Mouse (Mus musculus) E14TG2a.4 (cell line): ENCODE results near the gene S100a11.

Experiments used
- H3K27me3 ChIP-seq: 2 replicates; pipeline ENCODE4 v1.6.1; 2014; ENCODE audit warnings: low read length, control low read depth; ENCODE audit not compliant: insufficient read depth
- H3K36me3 ChIP-seq: 2 replicates; pipeline ENCODE4 v1.6.1; 2014; ENCODE audit warnings: low read length, control low read depth; ENCODE audit not compliant: insufficient read depth
- H3K4me1 ChIP-seq: replicated peaks from 2 replicates; pipeline ENCODE4 v1.6.1; 2014; ENCODE audit warnings: low read depth, low read length, control low read depth
- H3K4me3 ChIP-seq: replicated peaks from 2 replicates; pipeline ENCODE4 v1.5.1; 2014; ENCODE audit warnings: mild to moderate bottlenecking, low read length
- H3K9me3 ChIP-seq: 2 replicates; pipeline ENCODE4 v1.6.1; 2014; ENCODE audit warnings: low read length, control low read depth
- CTCF ChIP-seq: conservative IDR thresholded peaks from 2 replicates; pipeline ENCODE4 v1.5.1; 2014; ENCODE audit warnings: low read length
- NANOG ChIP-seq: IDR thresholded peaks from 2 replicates; pipeline ENCODE4 v1.6.1; 2014; ENCODE audit warnings: borderline replicate concordance, low read length, mixed read lengths
- POU5F1 ChIP-seq: IDR thresholded peaks from 2 replicates; pipeline ENCODE4 v1.6.1; 2014; ENCODE audit warnings: low read length, borderline replicate concordance

Gene S100a11

GRCm38 (mm10) chr3:93562372-93562771 lies 42.1 kb downstream of the S100a11 start:
- H3K36me3 ChIP-seq, result peaks cover 52% of the 10 kb centered on the region
- no peak for TF ChIP-seq POU5F1
- H3K27me3 ChIP-seq, result no peaks in the 10 kb centered on the region
- H3K4me1 ChIP-seq, result peaks cover 24% of the 10 kb centered on the region
- no peaks in the 10 kb centered on the region for H3K9me3 ChIP-seq
- H3K4me3 ChIP-seq, result no peak overlapping the region

- Histone ChIP-seq H3K36me3 (peaks cover 52% of the 10 kb centered on the region), H3K4me3 (no peak overlapping the region), H3K27me3 (no peaks in the 10 kb centered on the region), H3K4me1 (peaks cover 16% of the 10 kb centered on the region), H3K9me3 (no peaks in the 10 kb centered on the region)
- TF ChIP-seq CTCF, result no peak
- no peak for TF ChIP-seq NANOG
- TF ChIP-seq POU5F1, result no peak
Measured at GRCm38 (mm10) chr3:93563216-93563615, 42.9 kb downstream of the S100a11 start.

DNA sequence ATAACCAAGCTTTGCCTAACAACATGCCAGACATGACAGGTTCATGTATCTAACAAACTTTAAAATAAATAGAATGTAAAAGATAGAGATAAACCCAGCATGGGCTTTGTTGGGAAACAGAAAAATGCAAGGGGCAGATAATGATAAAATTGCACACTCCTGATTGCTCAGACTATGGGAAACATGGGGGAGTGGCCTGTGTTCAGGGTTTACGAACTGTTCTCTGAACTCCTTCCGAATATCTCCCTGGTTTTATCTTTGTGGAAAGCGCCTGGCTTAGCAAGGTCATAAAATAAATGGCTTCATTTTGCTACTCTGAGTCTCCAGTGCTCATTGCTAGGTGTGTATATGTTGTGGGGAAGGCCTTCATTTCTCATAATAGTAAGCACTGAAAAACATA lies 46.6 kb downstream of the S100a11 start:
- 0 out of 2 replicates have a peak, but pooled peaks cover 3% of the 10 kb centered on the region for H3K4me1 ChIP-seq
- TF ChIP-seq POU5F1 (no peak), CTCF (no peak), NANOG (no peak)
- H3K36me3 ChIP-seq, result peaks cover 31% of the 10 kb centered on the region
- H3K9me3 ChIP-seq, result no peaks in the 10 kb centered on the region
- no peak overlapping the region for H3K4me3 ChIP-seq
- no peaks in the 10 kb centered on the region for H3K27me3 ChIP-seq

DNA sequence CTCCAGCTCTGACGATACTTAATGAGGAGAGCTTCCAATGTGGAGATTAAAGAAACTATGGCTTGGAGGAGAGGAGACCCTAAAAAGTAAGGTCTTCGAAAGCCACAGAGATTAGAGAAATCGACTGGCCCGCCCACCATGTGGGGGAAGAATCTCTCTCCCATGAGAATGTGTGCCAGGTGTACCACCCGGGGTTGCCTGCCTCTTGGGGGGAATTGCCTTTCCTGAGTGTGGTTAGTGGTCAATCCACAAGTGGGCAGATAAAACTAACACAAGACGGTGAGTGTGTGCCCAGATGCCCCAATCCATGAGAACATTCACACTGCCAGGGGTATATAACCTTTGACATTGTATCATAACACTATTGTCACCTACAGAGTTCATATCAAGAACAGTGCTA lies 47.4 kb downstream of the S100a11 start:
- TF ChIP-seq NANOG (no peak), POU5F1 (no peak), CTCF (no peak)

DNA sequence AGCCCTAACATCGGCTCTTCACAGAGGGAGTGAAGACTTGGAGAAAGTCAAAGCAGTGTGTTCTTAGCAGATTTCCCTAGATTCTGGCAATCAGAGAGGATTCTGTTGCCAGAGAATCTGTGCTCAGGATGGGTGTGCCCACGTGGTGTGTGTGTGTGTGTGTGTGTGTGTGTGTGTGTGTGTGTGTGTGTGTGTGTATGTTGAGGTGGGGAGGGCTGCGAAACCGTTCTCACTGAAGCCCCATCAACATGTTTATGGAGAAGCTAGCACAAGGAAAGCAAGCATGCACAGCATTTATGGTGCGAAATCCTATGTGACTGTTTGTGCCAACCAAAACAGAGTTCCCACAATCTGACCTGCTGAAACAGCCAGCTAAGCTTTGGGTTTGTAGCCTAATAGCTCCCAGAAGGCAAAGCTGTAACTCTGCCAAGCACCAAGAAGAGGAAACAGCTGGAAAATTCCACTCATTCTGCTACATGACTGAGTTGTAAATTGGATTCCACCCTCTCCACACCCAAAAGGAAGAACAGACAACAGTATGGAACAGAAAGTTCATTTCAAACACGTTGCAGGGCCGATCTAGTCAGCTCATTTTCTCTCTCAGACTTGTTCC lies 48.2 kb downstream of the S100a11 start:
- Histone ChIP-seq H3K4me1 (peaks cover 4% of the 10 kb centered on the region), H3K36me3 (peaks cover 14% of the 10 kb centered on the region), H3K4me3 (no peak overlapping the region), H3K27me3 (no peaks in the 10 kb centered on the region), H3K9me3 (no peaks in the 10 kb centered on the region)
- TF ChIP-seq POU5F1 (no peak), CTCF (no peak), NANOG (no peak)

More for the DNA sequence above, 47.4 kb downstream of the S100a11 start:
- Histone ChIP-seq H3K36me3 (peaks cover 22% of the 10 kb centered on the region), H3K4me3 (no peak overlapping the region), H3K9me3 (no peaks in the 10 kb centered on the region), H3K27me3 (no peaks in the 10 kb centered on the region), H3K4me1 (0 out of 2 replicates have a peak, but pooled peaks cover 3% of the 10 kb centered on the region)

- peaks cover 9% of the 10 kb centered on the region for H3K36me3 ChIP-seq
- peaks cover 9% of the 10 kb centered on the region for H3K4me1 ChIP-seq
- no peak overlapping the region for H3K4me3 ChIP-seq
- H3K9me3 ChIP-seq, result no peaks in the 10 kb centered on the region
- H3K27me3 ChIP-seq, result no peaks in the 10 kb centered on the region
- no peak for TF ChIP-seq NANOG
- no peak for TF ChIP-seq POU5F1
- TF ChIP-seq CTCF, result no peak
Measured at GRCm38 (mm10) chr3:93569046-93569445, 48.8 kb downstream of the S100a11 start.

GRCm38 (mm10) chr3:93572058-93572791 lies 51.9 kb downstream of the S100a11 start:
- no peaks in the 10 kb centered on the region for H3K36me3 ChIP-seq
- H3K4me1 ChIP-seq, result peaks cover 12% of the 10 kb centered on the region
- no peaks in the 10 kb centered on the region for H3K9me3 ChIP-seq
- H3K4me3 ChIP-seq, result no peak overlapping the region
- TF ChIP-seq NANOG, result no peak
- no peak for TF ChIP-seq POU5F1
- TF ChIP-seq CTCF, result no peak
- no peaks in the 10 kb centered on the region for H3K27me3 ChIP-seq
